Mouse (Mus musculus): ENCODE measurements around the gene Ybx2. TPM values are rescaled to one million over a fixed set of nuclear protein-coding genes. Genes with fewer than 3 reads are reported as not detected.
"Not testable (repeated sequence)": the region's sequence is repeated elsewhere in the genome, so short reads cannot be mapped to it uniquely, and the experiment has no call there.

The Ybx2 gene
- polyA plus RNA-seq, 1 experiment = 60.5 TPM

DNA sequence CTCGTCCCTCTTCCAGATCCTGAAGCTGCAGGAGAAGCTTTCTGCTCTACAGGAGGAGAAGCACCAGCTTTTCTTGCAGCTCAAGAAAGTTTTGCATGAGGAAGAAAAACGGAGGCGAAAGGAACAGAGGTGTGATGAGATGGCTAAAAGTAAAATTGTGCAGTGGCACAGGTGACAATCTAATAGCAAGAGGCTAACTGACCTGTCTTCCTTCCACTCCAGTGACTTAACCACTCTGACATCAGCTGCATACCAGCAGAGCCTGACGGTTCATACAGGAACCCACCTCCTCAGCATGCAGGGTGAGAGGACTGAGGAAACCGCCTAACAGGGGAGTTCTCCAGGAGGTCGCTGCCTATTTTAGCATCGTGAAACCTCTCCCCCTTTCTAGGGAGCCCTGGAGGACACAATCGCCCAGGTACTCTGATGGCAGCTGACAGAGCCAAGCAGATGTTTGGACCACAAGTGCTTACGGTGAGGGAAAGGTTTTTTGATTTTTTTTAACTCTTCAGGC lies 20.6 kb upstream of the Ybx2 start:
- no peak overlapping the region for H3K27ac ChIP-seq (ENCODE audit: insufficient read depth, low read depth, low read length)
- peaks cover 17% of the 10 kb centered on the region for H3K4me1 ChIP-seq (ENCODE audit: control insufficient read depth, insufficient read depth, low read length)
- H3K36me3 ChIP-seq (ENCODE audit: control insufficient read depth, insufficient read depth, low read length) = peaks cover 9% of the 10 kb centered on the region; the same call in 1 of the 2 replicates
- no peak for TF ChIP-seq CTCF (conservative IDR thresholded peaks at IDR 0.05; ENCODE audit: insufficient read depth, insufficient read length, low read depth, low read length)
- no peak for TF ChIP-seq POLR2A (IDR thresholded peaks at IDR 0.05; ENCODE audit: low read depth, low read length)
- 36% methylated on average over 9 of the region's 9 CpGs for WGBS
- H3K27me3 ChIP-seq (replicated peaks; ENCODE audit: control insufficient read depth, insufficient read depth, low read length) = no peaks in the 10 kb centered on the region
- DNase-seq = no peak
- peak overlapping the region; percentile 98 for H3K4me3 ChIP-seq (ENCODE audit: insufficient read depth, low read depth, low read length)

DNA sequence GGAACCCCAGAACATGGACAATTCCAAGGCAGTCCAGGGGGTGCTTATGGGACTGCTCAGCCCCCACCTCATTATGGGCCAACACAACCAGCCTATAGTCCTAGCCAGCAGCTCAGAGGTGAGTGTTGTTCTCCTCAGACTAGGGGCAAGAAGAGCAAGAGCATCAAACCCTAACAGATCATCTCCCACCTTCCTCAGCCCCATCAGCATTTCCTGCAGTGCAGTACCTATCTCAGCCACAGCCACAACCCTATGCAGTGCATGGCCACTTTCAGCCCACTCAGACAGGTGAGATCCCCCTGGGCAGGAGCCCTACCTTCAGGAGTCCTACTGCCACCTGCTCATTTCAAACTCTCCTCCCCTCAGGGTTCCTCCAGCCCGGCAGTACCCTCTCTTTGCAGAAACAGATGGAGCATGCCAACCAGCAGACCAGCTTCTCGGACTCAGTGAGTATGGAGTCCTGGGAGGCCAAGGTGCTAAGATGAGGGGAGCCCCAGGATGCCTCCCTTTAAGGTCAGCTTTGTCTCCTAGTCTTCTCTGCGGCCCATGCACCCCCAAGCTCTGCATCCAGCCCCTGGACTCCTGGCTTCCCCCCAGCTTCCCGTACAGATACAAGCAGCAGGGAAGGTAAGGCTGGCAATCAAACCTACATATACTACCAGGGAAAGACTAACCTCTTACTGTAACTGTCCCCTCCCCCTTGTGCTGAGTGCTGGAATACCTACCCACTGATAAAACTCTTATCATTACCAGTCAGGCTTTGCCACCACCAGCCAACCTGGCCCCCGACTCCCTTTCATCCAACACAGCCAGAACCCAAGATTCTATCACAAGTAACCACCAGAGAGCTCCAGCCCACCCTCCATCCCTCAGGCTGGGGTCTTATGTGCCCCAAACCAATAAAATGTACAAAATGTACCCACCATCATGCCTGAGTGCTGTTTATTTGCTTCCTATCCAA lies 19.6 kb upstream of the Ybx2 start:
- Histone ChIP-seq H3K27ac (ENCODE audit: insufficient read depth, low read depth, low read length) (no peak overlapping the region), H3K36me3 (ENCODE audit: control insufficient read depth, insufficient read depth, low read length) (peaks cover 9% of the 10 kb centered on the region; the same call in 1 of the 2 replicates), H3K4me1 (ENCODE audit: control insufficient read depth, insufficient read depth, low read length) (peaks cover 17% of the 10 kb centered on the region), H3K4me3 (ENCODE audit: insufficient read depth, low read depth, low read length) (no peak overlapping the region), H3K27me3 (replicated peaks; ENCODE audit: control insufficient read depth, insufficient read depth, low read length) (no peaks in the 10 kb centered on the region)
- 57% methylated on average over 5 of the region's 5 CpGs for WGBS
- TF ChIP-seq POLR2A (IDR thresholded peaks at IDR 0.05; ENCODE audit: low read depth, low read length) = no peak
- TF ChIP-seq CTCF (conservative IDR thresholded peaks at IDR 0.05; ENCODE audit: insufficient read depth, insufficient read length, low read depth, low read length) = no peak
- DNase-seq = no peak

DNA sequence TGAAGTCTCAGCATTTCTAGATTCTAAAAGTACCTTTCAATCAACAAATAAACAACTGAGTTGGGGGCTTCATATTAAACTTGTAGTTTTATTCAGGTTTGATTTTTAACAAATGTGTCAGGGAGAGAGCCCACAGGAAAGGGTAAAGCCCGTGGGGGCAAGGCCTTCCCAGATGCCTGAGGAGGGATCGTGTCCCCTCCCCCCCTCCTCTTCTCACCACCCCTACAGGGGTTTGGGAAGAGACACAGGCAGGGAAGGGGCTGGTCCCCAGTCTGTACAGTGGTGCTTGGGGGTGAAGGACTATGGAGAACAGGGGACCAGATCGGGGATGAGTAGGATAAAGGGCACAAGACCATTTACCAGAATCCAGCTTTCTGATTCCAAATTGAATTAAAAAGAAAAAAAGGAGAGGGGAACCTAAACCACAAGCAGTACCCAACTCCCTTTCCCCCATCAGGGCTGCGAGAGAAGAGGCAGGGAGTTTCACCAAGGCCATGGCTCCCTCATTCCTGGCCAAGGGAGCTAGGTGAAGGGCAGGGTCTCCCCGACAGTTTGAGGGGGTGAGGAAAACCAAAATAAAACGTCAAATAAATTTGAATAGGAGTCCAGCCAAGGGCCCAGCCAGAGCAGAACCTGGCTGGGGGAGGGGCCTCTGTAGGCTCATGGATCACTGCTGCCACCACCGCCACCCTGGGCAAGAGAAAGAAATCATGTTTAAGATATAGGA lies 18.8 kb upstream of the Ybx2 start:
- not testable (repeated sequence) for H3K27ac ChIP-seq (ENCODE audit: insufficient read depth, low read depth, low read length); H3K27me3 ChIP-seq (replicated peaks; ENCODE audit: control insufficient read depth, insufficient read depth, low read length); H3K36me3 ChIP-seq (ENCODE audit: control insufficient read depth, insufficient read depth, low read length); DNase-seq; H3K4me3 ChIP-seq (ENCODE audit: insufficient read depth, low read depth, low read length)
- WGBS = 50% methylated on average over 7 of the region's 7 CpGs
- H3K4me1 ChIP-seq (ENCODE audit: control insufficient read depth, insufficient read depth, low read length) = peaks cover 17% of the 10 kb centered on the region

GRCm38 (mm10) chr11:69917379-69917948 lies 18.1 kb upstream of the Ybx2 start:
- no peaks in the 10 kb centered on the region for H3K27me3 ChIP-seq (replicated peaks; ENCODE audit: control insufficient read depth, insufficient read depth, low read length)
- no peak overlapping the region for H3K27ac ChIP-seq (ENCODE audit: insufficient read depth, low read depth, low read length)
- 82% methylated on average over 8 of the region's 8 CpGs for WGBS
- no peak for TF ChIP-seq CTCF (conservative IDR thresholded peaks at IDR 0.05; ENCODE audit: insufficient read depth, insufficient read length, low read depth, low read length)
- no peak for TF ChIP-seq POLR2A (IDR thresholded peaks at IDR 0.05; ENCODE audit: low read depth, low read length)
- no peak for DNase-seq
- no peak overlapping the region for H3K4me3 ChIP-seq (ENCODE audit: insufficient read depth, low read depth, low read length)
- H3K36me3 ChIP-seq (ENCODE audit: control insufficient read depth, insufficient read depth, low read length) = peaks cover 9% of the 10 kb centered on the region; the same call in 1 of the 2 replicates
- peaks cover 18% of the 10 kb centered on the region for H3K4me1 ChIP-seq (ENCODE audit: control insufficient read depth, insufficient read depth, low read length)

DNA sequence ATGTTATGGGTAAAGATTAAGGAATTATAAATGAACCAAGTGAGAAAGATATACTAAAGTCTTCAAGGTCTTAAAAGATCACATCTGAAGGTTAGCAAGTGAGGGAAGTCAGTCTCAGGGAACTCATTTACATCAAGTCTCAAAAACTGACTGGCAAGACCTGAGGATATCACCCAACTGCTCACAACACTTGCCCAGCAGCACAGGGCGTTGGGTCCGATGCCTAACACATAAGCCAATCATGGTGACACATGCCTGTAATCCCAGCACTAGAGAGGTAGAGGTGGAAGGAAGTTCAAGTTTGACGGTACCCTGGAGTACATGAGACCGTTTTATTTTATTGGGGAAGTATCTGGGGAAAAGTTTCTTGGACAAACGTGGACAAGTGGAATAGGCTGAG lies 17.5 kb upstream of the Ybx2 start:
- Histone ChIP-seq H3K27ac (ENCODE audit: insufficient read depth, low read depth, low read length) (no peak overlapping the region), H3K4me3 (ENCODE audit: insufficient read depth, low read depth, low read length) (no peak overlapping the region), H3K27me3 (replicated peaks; ENCODE audit: control insufficient read depth, insufficient read depth, low read length) (no peaks in the 10 kb centered on the region), H3K36me3 (ENCODE audit: control insufficient read depth, insufficient read depth, low read length) (peaks cover 9% of the 10 kb centered on the region; the same call in 1 of the 2 replicates), H3K4me1 (ENCODE audit: control insufficient read depth, insufficient read depth, low read length) (peaks cover 19% of the 10 kb centered on the region)
- WGBS = 80% methylated on average over 5 of the region's 5 CpGs
- no peak for DNase-seq
- no peak for TF ChIP-seq POLR2A (IDR thresholded peaks at IDR 0.05; ENCODE audit: low read depth, low read length)

GRCm38 (mm10) chr11:69919053-69919452 lies 16.5 kb upstream of the Ybx2 start:
- Histone ChIP-seq H3K4me1 (ENCODE audit: control insufficient read depth, insufficient read depth, low read length) (peaks cover 14% of the 10 kb centered on the region), H3K27ac (ENCODE audit: insufficient read depth, low read depth, low read length) (no peak overlapping the region), H3K36me3 (ENCODE audit: control insufficient read depth, insufficient read depth, low read length) (peaks cover 9% of the 10 kb centered on the region; the same call in 1 of the 2 replicates), H3K4me3 (ENCODE audit: insufficient read depth, low read depth, low read length) (no peak overlapping the region), H3K27me3 (replicated peaks; ENCODE audit: control insufficient read depth, insufficient read depth, low read length) (no peaks in the 10 kb centered on the region)
- no peak for DNase-seq
- 56% methylated on average over 9 of the region's 9 CpGs for WGBS
- no peak for TF ChIP-seq POLR2A (IDR thresholded peaks at IDR 0.05; ENCODE audit: low read depth, low read length)
